13 mouse cellular contexts compared by ENCODE assay signal in genomic region chr12:101002801-101003513, GRCm38 (mm10). TPM values are rescaled to one million over a fixed set of nuclear protein-coding genes. Genes with fewer than 3 reads are reported as not detected.
DNase-seq lines count a peak whose midpoint lies in the region; ATAC-seq and TF ChIP-seq lines count a peak whose summit lies in the region.
"Had no signal": no experiment of that assay in that cellular context is flagged by ENCODE, and none has a peak within 500 bp of the region (broad histone marks: within the 10 kb centered on the region; RNA-seq: fewer than 3 reads in every experiment).

No protein-coding gene starts in this region.

- H3K4me3 ChIP-seq in hindbrain, embryonic 10.5 days: no peak overlapping the region
- H3K4me3 ChIP-seq in hindbrain, embryonic 11.5 days (ENCODE audit: low read depth, low read length): no peak overlapping the region
- no peak overlapping the region for H3K4me3 ChIP-seq in kidney, adult 2 months (ENCODE audit: insufficient read depth, low read depth, low read length)
- no peak overlapping the region for H3K4me3 ChIP-seq in limb, embryonic 15.5 days
- H3K4me3 ChIP-seq: heart, embryonic 12.5 days; liver, embryonic 15.5 days had no signal

- CTCF ChIA-PET in Patski (lab: Charles Lee): interaction anchor here (0.8 to 1.3 kb wide), 2 partner anchors 24 to 44 kb away, joined by 3 read pairs; no protein-coding TSS in a partner anchor

- H3K4me2 ChIP-seq in hindbrain, embryonic 11.5 days (replicated peaks; ENCODE audit: low read depth, low read length): no peak overlapping the region
- H3K4me2 ChIP-seq in limb, embryonic 15.5 days: no peak overlapping the region
- H3K4me2 ChIP-seq: heart, embryonic 12.5 days; liver, embryonic 15.5 days had no signal

- WGBS in hindbrain, embryonic 10.5 days: 32% methylated on average over 4 of the region's 4 CpGs
- 43% methylated on average over 4 of the region's 4 CpGs for WGBS in hindbrain, embryonic 11.5 days
- WGBS in kidney, adult 2 months: 56% methylated on average over 4 of the region's 4 CpGs
- 35% methylated on average over 4 of the region's 4 CpGs for WGBS in limb, embryonic 15.5 days

- in situ Hi-C loops in Patski (cut with MboI; ENCODE audit: low pct_unique_long_range_greater_than_20kb): no loop called here

- no peaks in the 10 kb centered on the region for H3K27me3 ChIP-seq in hindbrain, embryonic 10.5 days (ENCODE audit: insufficient read depth, poor library complexity, severe bottlenecking)
- no peaks in the 10 kb centered on the region; the same call in 1 of the 2 replicates for H3K27me3 ChIP-seq in hindbrain, embryonic 11.5 days (ENCODE audit: control insufficient read depth, insufficient read depth, low read length)
- no peaks in the 10 kb centered on the region for H3K27me3 ChIP-seq in Patski
- H3K27me3 ChIP-seq in kidney, adult 2 months (replicated peaks; ENCODE audit: control insufficient read depth, insufficient read depth, low read length): no peaks in the 10 kb centered on the region
- H3K27me3 ChIP-seq in limb, embryonic 15.5 days: no peaks in the 10 kb centered on the region
- H3K27me3 ChIP-seq: liver, embryonic 15.5 days had no signal

- POLR2A ChIA-PET in Patski (lab: Charles Lee): no interaction called here

- DNase-seq in hindbrain, embryonic 10.5 days (ENCODE audit: low spot score): no peak
- no peak for DNase-seq in hindbrain, embryonic 11.5 days (ENCODE audit: low spot score)
- DNase-seq in Patski (ENCODE audit: low read depth, low spot score): no peak
- DNase-seq in kidney, adult 2 months: peak; percentile 93
- no peak for DNase-seq in adrenal gland, postnatal 25 days
- no peak for DNase-seq in testis, postnatal 10 days (ENCODE audit: low spot score)
- DNase-seq in gastrocnemius, adult 8-10 months (ENCODE audit: low spot score in 2 of 2): no peak
- DNase-seq: cerebellum, adult 2 months; layer of hippocampus, postnatal 36 days had no signal

- peaks cover 23% of the 10 kb centered on the region; the same call in 1 of the 2 replicates for H3K36me3 ChIP-seq in hindbrain, embryonic 10.5 days
- no peaks in the 10 kb centered on the region for H3K36me3 ChIP-seq in hindbrain, embryonic 11.5 days (ENCODE audit: control insufficient read depth, insufficient read depth, low read length)
- H3K36me3 ChIP-seq in kidney, adult 2 months (ENCODE audit: control insufficient read depth, insufficient read depth, low read length): no peaks in the 10 kb centered on the region
- H3K36me3 ChIP-seq in limb, embryonic 15.5 days: no peaks in the 10 kb centered on the region
- H3K36me3 ChIP-seq: heart, embryonic 12.5 days; liver, embryonic 15.5 days had no signal

- no peak for TF ChIP-seq CTCF in Patski (IDR thresholded peaks at IDR 0.05)
- TF ChIP-seq CTCF in kidney, adult 2 months (conservative IDR thresholded peaks at IDR 0.05; ENCODE audit: insufficient read depth, insufficient read length, low read depth, low read length): no peak

- no peak for TF ChIP-seq POLR2A in kidney, adult 2 months (IDR thresholded peaks at IDR 0.05; ENCODE audit: low read depth, low read length)

- no peaks in the 10 kb centered on the region for H3K9me3 ChIP-seq in hindbrain, embryonic 10.5 days
- H3K9me3 ChIP-seq in hindbrain, embryonic 11.5 days (ENCODE audit: control insufficient read depth, low read length): no peaks in the 10 kb centered on the region
- no peaks in the 10 kb centered on the region for H3K9me3 ChIP-seq in limb, embryonic 15.5 days
- H3K9me3 ChIP-seq: heart, embryonic 12.5 days; liver, embryonic 15.5 days had no signal

- peaks cover 96% of the 10 kb centered on the region for H3K4me1 ChIP-seq in hindbrain, embryonic 10.5 days (replicated peaks)
- peaks cover 16% of the 10 kb centered on the region for H3K4me1 ChIP-seq in hindbrain, embryonic 11.5 days (replicated peaks; ENCODE audit: control insufficient read depth, insufficient read depth, low read length)
- peaks cover 18% of the 10 kb centered on the region for H3K4me1 ChIP-seq in kidney, adult 2 months (ENCODE audit: control insufficient read depth, insufficient read depth, low read length)
- H3K4me1 ChIP-seq in limb, embryonic 15.5 days: peaks cover 26% of the 10 kb centered on the region

- no peak for ATAC-seq in hindbrain, embryonic 11.5 days (ENCODE audit: low FRiP score)
- ATAC-seq in Patski: peak; percentile 59
- peak; percentile 2; the same call in 1 of the 2 replicates for ATAC-seq in limb, embryonic 15.5 days (ENCODE audit: insufficient number of reproducible peaks, low FRiP score, low TSS enrichment, low read depth)
- ATAC-seq: hindbrain, embryonic 16.5 days had no signal

- H3K9ac ChIP-seq in hindbrain, embryonic 11.5 days (ENCODE audit: low read depth, low read length): no peak overlapping the region
- no peak overlapping the region for H3K9ac ChIP-seq in limb, embryonic 15.5 days
- H3K9ac ChIP-seq: heart, embryonic 12.5 days; liver, embryonic 15.5 days had no signal

- H3K27ac ChIP-seq in hindbrain, embryonic 10.5 days: 0 out of 2 replicates have a peak overlapping the region, but pooled peaks have one; percentile 41
- no peak overlapping the region for H3K27ac ChIP-seq in hindbrain, embryonic 11.5 days (ENCODE audit: low read depth, low read length)
- peak overlapping the region; percentile 37; the same call in 1 of the 2 replicates for H3K27ac ChIP-seq in kidney, adult 2 months (ENCODE audit: insufficient read depth, low read depth, low read length)
- H3K27ac ChIP-seq in limb, embryonic 15.5 days: peak overlapping the region; percentile 61; the same call in 1 of the 2 replicates
- H3K27ac ChIP-seq: liver, embryonic 15.5 days had no signal

RNA-seq across cellular contexts. Expression of gene Ccdc88c, which starts 25.9 kb away (rescaled TPM):
- polyA plus RNA-seq in hindbrain, embryonic 10.5 days (2016; fragmentation: Nextera tagmentation; extraction: Ambion mirVana): 13.3 and 17.6 TPM in 2 replicates
- polyA plus RNA-seq in hindbrain, embryonic 11.5 days (2014; fragmentation: Nextera tagmentation; extraction: Ambion mirVana): 11.6 and 14.1 TPM in 2 replicates
- 9.8 TPM for polyA plus RNA-seq in Patski (2021)
- 5.4 and 6.6 TPM in 2 replicates for polyA plus RNA-seq in kidney, adult 2 months (2012; rRNA removed)
- 3.7 and 5.2 TPM in 2 replicates for polyA plus RNA-seq in limb, embryonic 15.5 days (2015; fragmentation: Nextera tagmentation; extraction: Ambion mirVana)
- total RNA-seq in adrenal gland, postnatal 25 days (2021): 2.3 and 4.6 TPM in 2 replicates
- 10 to 100 TPM; 32.5 to 47.7 (median 37.3) TPM for total RNA-seq in gastrocnemius, adult 8-10 months (2022)
